Mouse (Mus musculus) splenic B cell, adult 2 months (primary cell): Measurements from ENCODE around the gene Nav3.

Experiments used
- DNase-seq: peaks from one replicate; pipeline ENCODE4 v3.0.0-alpha.2; 2011; ENCODE audit warnings: low read depth, low spot score
- H3K27me3 ChIP-seq: 2 replicates; pipeline ENCODE4 v1.6.1; 2012; ENCODE audit warnings: mild to moderate bottlenecking, low read length, moderate library complexity, mixed read lengths; ENCODE audit not compliant: control insufficient read depth, poor library complexity, insufficient read depth, severe bottlenecking
- H3K36me3 ChIP-seq: 2 replicates; pipeline ENCODE4 v1.6.1; 2012; ENCODE audit warnings: mild to moderate bottlenecking, low read length, moderate library complexity, mixed read lengths; ENCODE audit not compliant: control insufficient read depth, poor library complexity, insufficient read depth, severe bottlenecking

Gene Nav3

DNA sequence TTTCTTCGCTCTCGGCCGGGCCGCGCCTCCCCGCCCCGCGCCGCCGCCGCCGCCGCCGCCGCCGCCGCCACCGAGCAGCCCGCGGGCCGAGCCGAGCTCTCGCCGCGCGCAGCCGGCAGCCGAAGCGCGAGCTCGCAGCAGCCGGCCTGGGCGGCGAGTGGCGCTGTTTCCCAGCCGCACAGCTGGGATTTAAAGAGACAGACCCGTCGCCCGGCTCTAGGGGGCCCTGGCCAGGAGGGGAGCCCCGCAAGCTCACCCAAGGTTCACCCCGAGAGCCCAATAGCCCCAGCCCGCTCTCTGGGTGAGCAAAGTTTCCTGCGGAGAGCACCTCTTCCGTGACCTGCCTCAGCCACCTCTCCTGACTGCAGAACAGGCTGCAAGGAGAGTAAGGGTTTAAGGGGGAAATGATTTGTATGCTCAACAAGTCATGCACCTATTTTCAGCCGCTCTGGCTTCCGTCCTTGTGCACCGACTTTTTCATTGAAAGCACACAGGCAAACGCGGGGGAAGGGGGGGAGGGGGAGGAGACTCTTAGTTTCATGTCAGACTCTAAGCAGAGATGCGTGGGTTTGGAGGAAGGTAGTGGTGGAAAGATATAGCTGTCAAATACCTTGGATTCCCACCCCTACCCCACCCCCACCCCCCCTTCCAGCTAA is at the start of gene Nav3:
Gene Nav3, minus strand, starts transcription at position 367 of the 656 bp plus-strand sequence.
- no peaks in the 10 kb centered on the region for H3K36me3 ChIP-seq
- no peak for DNase-seq

DNA sequence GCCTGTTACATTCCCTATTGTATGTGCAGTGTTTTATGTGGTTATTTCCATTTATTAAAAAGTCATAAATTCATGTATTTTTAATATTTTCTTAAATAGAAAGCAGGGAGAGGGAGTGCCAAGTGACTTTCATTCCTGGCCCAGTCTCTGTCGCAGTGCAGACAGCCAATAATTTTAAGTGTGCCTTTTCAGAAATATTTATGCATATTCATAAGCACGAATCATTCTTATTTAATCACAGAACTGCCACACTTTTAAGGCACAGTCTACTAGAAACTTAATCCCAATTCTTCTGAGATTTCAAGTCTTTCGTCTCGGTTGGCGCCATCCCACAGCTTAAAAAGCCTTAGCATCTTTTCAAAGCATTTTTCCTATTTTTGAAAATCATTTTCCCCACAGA is 29.3 kb upstream of the Nav3 start:
- no peaks in the 10 kb centered on the region for H3K27me3 ChIP-seq
- no peaks in the 10 kb centered on the region for H3K36me3 ChIP-seq
- DNase-seq: no peak

More for the DNA sequence above, at the start of gene Nav3:
- no peaks in the 10 kb centered on the region; the same call in 1 of the 2 replicates for H3K27me3 ChIP-seq

DNA sequence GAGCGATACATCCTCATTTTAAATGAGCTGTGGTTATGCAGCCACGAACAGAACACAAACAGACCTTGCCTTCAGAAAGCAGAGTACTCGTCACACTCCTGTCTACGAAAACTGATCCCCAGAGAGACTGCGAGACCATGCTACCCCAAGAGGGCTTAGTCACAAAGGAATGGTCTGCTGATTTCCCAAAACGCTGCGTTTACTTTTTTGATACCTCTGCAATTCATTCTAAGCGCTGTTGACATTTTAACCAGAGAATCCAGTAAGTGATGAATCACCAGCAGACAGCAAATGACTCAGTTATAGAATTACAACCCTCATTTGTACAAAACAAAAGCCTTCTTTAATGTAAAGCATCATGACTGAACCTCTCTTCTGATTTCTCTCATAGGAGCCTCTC is 28.8 kb upstream of the Nav3 start:
- DNase-seq: no peak
- Histone ChIP-seq H3K36me3 (no peaks in the 10 kb centered on the region), H3K27me3 (no peaks in the 10 kb centered on the region)

DNA sequence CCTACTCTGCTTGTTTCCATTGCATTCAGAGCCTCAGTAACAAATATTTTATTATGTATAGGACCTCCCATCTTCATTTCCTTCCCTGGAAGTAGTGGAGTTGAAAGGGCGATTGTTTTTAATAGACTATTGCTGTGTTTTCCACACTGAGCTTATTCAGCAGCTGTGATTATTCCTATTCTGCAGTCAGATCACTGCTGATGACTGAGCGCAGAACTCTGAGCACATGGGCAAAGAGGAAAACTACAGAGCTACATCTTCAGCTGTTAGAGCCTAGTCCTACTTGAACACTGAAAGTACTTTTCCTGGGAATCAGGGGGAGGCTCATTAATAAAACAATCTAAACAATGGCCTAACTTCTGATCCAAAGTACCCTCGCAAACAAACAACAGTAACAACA is 23.2 kb upstream of the Nav3 start:
- Histone ChIP-seq H3K36me3 (no peaks in the 10 kb centered on the region), H3K27me3 (no peaks in the 10 kb centered on the region)
- DNase-seq: no peak

DNA sequence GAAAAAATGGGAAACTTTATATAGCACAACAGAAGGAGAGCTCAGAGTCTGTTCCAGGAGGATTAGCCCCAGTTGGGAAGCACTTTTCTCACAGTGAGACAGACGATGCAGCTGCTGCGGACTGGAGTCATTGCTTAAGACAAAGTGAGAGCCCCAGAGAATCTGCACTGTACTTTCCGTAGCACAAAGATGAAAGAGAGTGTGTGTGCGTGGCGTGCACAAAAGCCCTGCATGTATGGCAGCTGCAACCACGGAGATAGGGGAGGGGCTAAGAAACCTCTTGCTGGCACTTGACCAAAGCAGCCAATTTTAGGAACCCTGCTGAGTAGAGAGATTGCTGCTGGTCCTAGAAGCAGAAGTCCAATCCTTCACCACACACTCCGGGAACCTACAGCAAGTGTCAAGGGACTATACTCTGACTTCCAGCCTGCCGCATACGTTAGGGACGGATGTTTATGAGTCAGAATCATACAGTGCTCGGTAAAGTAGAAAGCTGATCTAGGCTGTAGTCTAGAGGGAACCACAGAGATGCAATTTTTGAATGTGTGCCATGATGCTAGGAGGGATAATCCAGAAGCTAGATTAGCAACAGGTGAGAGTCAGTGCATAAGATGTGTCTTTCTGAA is 21.8 kb upstream of the Nav3 start:
- DNase-seq: no peak
- no peaks in the 10 kb centered on the region for H3K27me3 ChIP-seq
- H3K36me3 ChIP-seq: no peaks in the 10 kb centered on the region

DNA sequence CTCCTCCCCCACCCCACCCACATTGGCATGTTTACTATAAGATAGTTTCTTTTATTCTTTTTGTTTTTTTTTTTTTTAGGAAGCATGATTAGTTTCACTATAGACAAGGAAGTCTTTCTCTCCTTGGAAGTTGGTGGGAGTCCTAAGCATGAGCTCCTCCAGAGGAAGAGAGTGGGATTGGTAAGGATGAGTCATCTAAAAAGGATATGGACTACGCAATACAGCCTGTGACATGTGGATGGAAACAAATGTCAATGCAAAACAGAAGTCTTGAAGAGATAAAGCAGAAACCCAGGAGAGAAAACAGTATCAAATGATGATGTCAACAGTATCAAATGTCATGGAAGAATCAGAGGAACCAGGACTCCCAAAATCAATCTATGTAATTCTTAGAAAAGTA is 18.1 kb upstream of the Nav3 start:
- DNase-seq: no peak
- no peaks in the 10 kb centered on the region for H3K36me3 ChIP-seq

DNA sequence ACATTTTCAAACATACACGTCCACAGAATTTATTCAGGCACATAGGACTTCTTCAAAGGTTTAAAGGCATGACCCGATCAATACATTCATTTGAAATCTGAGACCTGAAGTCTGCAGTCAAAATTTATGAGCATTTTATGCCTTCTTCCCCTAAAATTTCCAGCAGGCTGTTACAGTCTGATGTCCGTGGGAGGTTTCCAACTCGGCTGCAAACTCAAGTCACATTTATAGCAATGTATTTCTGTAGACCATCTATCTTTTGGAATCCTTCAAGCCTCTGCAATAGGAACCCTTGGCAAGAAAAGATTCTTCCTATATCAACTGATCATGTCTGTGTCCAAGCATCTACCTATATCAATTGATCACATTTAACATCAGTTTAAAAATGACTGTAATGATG is 13.4 kb upstream of the Nav3 start:
- Histone ChIP-seq H3K27me3 (no peaks in the 10 kb centered on the region), H3K36me3 (no peaks in the 10 kb centered on the region)
- no peak for DNase-seq

More for the DNA sequence above, 18.1 kb upstream of the Nav3 start:
- no peaks in the 10 kb centered on the region for H3K27me3 ChIP-seq

DNA sequence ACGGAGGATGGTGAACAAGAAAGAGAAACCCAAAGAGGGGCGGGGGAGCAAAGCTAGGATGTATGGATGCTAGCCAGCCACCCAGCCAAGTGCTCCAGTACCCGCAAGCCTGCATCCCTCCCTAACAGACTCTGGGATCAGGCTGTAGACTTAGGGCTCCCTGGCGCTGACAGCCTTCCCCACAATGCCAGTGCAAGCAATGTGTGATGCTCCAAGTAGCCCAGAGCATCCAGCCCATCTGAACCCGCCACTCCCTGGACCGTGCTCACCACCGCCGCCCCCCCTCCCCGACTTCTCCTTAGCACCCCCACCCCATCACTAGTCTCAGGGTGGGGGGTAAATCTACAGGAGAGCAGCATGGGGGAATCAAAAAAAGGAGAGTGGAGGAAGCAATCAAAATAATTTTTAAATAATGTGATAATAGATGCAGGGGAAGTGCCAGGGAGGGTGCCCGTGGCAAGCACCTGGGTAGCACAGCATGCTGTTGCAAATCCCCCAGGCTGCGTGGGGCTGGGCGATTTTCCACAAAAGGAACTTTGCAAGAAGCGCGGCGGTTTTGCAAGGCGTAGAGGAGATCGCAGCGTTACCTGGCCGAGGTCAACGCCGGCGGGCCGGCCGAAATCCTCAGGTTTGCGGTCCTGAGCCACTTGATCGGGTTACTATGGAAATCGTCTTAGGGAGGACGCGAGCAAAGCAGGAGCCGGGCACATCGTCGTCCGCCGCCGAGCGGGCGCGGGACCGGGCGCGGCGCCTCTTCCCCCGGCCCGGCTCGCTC is 754 bp downstream of the Nav3 start:
- no peaks in the 10 kb centered on the region; the same call in 1 of the 2 replicates for H3K27me3 ChIP-seq
- DNase-seq: no peak
- no peaks in the 10 kb centered on the region for H3K36me3 ChIP-seq

DNA sequence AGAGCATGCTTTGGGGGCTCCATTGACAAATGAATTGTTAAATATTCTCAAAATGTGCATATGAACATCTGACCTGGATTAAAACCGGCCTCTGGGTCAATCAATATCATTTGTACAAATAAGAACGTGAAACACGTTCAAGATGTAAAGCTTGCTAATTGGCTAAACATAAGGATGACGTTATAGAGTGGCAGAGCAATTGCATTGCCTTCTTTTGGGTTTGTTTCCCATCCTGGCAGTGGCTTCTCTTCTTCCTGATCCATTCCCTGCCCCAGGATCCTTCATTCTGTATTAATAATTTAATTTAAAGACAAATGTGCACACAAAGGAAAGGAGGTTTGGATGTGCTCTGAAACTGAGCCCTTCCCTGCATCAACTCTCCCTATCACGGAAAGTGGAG is 2.4 kb downstream of the Nav3 start:
- DNase-seq: no peak
- Histone ChIP-seq H3K36me3 (no peaks in the 10 kb centered on the region), H3K27me3 (no peaks in the 10 kb centered on the region; the same call in 1 of the 2 replicates)

DNA sequence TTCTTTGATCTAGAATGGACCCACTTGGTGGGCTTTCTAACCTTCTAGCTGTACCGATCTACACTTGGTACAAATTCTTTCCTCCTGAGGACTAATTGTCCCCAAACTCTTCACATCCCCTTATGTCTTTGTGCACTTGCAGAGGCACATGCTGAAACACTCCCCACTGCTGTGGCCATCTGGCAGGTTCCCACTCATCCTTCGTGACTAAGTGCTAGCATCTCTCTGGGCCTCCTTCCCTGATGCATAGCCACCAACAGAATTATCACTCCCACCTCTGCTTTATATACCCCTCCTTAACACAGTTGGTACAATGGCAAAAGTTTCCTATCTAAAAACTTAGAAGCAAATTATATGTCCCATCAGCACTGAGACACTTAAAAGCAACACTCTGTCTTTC is 15.6 kb downstream of the Nav3 start:
- no peaks in the 10 kb centered on the region for H3K36me3 ChIP-seq
- DNase-seq: no peak
- no peaks in the 10 kb centered on the region for H3K27me3 ChIP-seq

DNA sequence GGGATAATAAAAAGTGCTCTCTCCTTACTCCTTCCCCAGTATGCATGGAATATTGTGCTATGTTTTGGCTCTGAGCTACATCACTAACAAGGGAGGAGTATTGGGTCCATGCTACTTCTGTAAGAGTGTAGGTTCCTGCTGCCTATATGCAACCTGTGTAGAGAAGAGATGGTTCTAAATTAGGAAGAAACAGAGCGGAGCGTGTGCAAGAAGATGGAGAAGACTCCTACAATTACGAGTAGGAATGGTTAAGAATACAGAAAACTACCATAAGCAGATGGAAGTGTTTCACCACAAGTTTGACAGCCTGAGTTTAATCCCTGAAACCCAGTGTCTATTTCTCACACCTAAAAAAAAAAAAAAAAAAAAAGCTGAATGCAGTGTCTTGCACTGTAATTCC is 24.9 kb downstream of the Nav3 start:
- H3K27me3 ChIP-seq: no peaks in the 10 kb centered on the region
- DNase-seq: no peak
- no peaks in the 10 kb centered on the region for H3K36me3 ChIP-seq

DNA sequence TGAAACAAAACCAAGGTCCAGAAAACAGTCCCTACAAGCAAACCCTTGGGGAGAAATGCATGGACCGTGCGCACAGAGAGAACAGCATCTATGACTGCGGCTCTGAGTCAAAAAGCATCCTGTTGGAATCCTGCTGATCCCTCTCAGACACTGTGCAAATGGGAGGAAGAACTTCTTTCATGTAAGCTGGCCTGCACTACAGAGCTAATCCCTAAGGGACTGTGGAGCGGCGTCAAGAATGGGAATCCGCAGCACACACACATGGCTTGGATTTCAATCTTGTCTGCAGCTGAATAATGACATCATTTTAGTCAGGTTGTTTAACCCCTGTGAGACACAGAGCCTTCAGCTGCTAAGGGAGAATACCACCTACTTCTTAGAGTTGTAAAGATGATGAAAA is 26.4 kb downstream of the Nav3 start:
- DNase-seq: no peak
- Histone ChIP-seq H3K36me3 (no peaks in the 10 kb centered on the region), H3K27me3 (no peaks in the 10 kb centered on the region)

DNA sequence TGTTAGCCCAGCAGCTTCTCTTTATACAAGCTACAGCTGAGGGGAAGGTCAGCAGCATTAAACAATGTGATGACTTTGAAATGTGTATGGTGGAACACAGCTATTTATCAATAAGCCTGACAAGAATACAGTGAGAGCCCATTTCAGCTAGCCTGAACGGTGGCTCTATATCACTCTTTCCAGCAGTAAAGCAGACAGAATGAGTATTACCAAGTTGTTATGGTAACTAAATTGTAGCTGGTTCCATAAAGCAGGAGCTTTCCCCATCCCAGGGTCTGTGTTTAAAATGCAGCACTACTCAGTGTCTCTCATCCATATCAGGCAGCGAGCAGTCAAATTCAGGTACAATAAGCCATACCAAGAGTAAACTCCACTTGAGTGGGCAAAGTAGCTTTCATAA is 27.0 kb downstream of the Nav3 start:
- Histone ChIP-seq H3K36me3 (no peaks in the 10 kb centered on the region), H3K27me3 (no peaks in the 10 kb centered on the region)
- DNase-seq: no peak

DNA sequence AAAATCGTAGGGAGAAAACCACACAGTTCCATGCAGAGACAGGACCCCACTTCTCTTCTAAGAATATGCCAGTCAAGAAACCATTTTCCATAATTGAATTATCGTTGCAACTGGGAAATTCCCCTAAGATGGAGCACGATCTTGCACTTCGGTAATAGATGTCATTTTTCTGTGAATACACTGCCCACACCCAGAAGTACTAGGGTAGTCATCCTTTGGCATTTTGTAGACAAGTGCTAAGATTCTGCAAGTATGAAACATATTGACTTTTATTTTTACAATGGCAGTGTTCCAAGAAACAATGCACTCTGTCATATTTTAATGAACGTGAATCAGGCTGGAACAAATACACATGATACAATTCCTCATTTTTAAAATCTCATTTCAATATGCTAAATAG is 34.5 kb downstream of the Nav3 start:
- DNase-seq: no peak

DNA sequence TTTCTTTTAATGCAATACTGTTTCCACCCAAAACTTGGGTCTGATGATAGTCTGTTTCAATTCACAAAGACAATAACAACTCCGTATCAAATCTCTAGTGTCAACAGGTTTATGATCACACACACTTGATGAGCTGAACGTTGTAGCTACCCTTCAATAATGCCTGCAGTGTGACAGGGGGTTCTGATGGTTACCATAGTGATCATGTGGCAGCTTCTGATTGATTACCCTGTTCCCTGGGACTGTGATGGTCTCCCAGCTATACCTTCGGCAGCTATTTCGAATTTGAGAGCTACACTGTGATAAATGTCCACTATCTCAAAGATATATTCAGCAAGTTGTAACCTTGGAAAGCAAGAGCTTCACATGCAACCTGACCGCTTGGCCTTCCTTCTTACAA is 39.0 kb downstream of the Nav3 start:
- no peak for DNase-seq
- Histone ChIP-seq H3K27me3 (no peaks in the 10 kb centered on the region), H3K36me3 (no peaks in the 10 kb centered on the region)

More for the DNA sequence above, 34.5 kb downstream of the Nav3 start:
- Histone ChIP-seq H3K36me3 (no peaks in the 10 kb centered on the region), H3K27me3 (no peaks in the 10 kb centered on the region)
